Mouse (Mus musculus): ENCODE results near the gene Nelfa.
"Not testable (repeated sequence)": the region's sequence is repeated elsewhere in the genome, so short reads cannot be mapped to it uniquely, and the experiment has no call there.

Nelfa gene

GRCm38 (mm10) chr5:33936120-33936707 lies at the start of gene Nelfa:
TSS of gene Nelfa (minus strand) at chr5:33936413.
- peak; percentile 98 to 99 for DNase-seq

DNA sequence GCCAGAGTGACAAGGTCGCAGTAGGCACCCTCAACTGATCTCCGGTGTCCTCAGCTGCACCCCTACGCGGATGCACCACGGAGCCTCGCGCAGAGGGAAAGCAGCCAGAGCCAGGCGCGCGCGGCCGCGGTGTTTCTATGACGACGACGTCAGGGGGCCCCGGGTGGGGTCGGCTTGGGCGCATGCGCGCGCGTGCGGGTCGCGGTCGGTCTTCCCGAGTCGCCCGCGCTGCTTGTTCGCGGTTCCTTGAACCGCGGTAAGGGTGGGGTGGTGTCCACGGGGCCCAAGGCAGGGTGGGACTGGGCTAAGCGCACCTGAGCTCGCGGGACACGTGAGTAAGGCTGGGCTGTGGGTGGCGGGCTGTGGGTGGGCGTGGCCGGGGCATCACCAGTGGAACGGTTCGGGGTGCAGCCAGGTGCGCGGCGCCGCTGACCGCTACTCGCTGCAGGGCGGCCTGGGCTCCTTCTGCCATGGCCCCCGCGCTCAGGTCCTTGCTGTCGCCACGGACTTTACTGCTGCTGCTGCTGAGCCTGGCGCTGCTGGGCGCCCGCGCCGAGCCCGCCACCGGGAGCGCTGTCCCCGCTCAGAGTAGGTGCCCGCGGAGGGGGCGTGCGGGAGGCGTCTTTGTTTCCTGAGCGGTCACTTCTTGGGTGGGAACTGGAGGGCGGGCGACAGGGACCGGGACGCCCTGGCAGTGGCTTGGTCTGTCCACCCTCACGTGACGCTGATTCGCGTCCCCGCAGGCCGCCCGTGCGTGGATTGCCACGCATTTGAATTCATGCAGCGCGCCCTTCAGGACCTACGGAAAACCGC lies 47.3 kb upstream of the Nelfa start, which contains the start of gene Gm1673:
Gene Gm1673 (plus strand): TSS at position 125 of the 813 bp plus-strand sequence.
- DNase-seq = peak; percentile 91 to 93

DNA sequence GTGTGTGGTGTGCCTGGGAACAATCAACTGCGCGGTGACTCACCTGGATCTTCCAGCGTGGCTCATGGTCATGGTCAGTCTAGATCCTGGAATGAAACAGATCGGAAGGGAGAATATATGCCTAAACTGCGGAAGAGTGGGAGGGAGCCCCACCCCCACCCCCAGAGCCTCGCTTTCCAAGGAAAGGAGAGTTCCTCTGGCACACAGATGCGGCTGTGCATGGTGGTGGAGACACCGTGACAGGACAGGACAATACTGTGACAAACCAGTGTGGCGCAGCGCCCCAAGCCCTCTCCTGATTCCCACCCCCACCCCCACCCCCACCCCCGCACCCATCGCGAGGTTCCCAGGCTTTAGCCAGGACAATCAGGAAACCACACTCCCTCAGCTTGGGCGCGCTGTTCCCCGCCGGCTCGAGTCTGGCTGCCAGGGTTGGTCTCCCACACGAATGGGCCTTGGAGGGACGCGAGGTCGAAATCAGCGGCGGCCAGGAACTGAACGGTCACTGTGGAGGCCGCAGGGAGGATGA lies 46.6 kb upstream of the Nelfa start:
- no peak for DNase-seq

DNA sequence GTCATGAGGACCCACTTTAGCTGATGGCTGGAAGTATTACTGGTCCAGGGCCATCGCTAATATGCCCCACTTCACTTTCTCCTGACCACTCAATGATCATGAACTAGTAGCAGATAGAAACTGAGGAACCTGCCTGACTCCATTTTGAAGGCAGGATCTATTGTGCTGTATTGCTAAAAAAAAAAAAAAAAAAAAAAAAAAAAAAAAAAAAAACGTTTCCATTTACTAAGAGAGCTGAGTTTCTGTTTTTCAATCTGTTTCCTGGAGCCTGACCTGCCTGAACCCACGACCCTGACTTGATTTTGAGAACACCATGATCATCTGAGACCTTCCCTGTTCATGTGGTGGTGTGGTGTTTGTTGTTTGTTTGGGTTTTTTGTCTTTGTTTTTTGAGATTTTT lies 40.1 kb upstream of the Nelfa start:
- DNase-seq = no peak

DNA sequence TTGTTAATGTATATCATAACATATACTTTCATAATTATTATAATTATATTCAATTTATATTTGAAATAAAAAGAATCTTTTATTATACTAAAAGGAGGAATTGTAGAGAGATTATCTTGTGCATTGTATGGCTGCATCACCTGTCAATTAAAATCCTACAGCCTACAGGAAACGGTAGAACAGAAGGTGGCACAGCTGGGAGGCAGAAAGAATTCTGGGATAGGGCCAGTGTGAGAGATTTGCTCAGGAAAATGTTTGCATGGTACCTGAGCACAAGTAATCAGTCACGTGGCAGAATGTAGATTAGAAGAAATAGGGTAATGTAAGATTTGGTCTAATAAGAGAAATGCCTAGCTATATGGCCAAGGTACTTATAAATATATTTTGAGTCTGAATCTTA lies 38.5 kb upstream of the Nelfa start:
- no peak for DNase-seq

GRCm38 (mm10) chr5:33959382-33959781 lies 23.2 kb upstream of the Nelfa start:
- DNase-seq = no peak

DNA sequence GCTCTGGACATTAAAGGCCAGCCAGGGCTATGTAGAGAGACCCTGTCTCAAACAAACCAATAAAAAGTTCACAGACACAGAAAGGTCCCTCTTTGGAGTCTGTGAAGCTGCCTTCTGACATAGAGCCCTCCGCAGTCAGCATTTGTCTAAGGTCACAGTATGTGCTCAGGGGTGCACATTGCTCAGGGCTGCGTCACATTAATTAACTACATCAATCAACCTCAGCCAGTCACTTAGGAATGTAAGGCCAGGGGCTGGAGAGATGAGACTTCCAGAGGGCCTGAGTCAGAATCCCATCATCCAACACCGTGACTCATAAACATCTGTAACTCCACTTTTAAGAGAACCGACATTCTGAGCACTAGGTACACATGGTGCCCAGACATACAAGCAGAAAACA lies 19.7 kb upstream of the Nelfa start:
- DNase-seq = peak in 1 of 2 experiments; percentile 8

DNA sequence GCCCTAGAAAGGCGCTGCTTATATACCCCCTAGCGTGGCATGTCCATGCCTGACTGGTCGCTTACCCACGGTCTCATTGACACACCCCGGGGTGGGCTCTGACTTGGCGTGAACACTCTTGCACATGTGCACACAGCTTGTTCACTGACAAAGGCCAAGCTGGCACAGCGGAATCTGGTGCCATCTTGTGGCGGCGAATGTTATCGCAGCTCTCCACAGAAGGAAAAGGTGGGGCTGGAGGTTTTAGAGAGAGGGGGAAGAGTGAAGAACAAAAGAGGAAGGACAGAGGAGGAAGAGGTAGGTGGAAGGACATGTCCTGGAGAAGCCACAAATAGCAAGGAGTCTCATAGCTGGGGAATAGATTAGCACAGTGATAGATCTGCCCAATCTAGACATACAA lies 18.1 kb upstream of the Nelfa start:
- DNase-seq = peak; percentile 80

DNA sequence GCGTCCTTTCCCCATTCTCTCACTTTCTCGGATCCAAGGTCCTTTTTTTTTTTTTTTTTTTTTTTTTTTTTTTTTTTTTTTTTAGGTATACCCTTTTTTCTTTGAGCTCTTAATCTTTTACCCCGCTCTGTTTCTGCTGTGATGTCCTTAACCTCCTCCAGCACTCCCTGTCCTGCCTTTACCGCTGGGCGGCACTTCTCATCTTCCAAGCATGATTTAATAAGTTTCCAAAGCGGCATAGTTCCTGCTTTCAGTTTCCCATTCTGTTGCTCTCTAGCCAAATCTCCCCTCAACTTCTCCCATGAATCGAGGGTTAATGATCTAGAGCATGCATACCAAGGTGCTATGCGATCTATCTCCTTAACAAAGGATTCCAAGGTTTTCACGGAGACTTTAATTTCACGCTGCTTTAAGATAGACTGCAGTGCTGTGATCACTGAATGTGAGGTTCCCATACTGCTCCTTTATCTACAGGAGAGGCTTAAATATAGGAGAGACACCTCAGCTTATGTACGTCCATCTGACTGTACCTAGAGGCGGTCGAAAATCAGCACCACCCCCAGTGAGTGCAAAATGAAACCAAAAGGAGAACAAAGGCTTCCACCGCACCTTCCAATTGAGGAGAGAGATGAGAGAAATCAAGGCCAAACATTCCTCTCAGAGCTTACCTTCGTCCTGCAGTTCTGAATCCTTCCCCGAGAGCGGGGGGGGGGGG lies 17.4 kb upstream of the Nelfa start:
- DNase-seq = no peak

DNA sequence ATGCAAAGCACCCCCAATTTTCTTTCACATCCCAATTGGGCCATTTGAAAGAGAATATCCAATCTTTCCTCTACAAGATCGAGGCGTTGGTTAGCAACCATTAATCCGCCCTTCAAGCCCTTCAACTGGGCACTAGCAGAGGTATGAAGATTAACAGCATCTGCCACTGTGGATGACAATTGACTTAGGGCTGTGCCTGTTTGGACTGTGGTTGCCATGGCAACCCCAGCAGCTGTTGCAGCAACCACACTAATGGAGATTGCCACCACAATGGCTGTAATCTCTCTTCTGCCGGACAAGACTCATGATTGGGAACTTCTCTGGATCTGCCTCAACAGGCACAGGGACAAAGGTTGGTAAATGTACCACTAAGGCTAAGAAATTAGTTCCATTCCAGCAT lies 12.1 kb upstream of the Nelfa start:
- DNase-seq = no peak

DNA sequence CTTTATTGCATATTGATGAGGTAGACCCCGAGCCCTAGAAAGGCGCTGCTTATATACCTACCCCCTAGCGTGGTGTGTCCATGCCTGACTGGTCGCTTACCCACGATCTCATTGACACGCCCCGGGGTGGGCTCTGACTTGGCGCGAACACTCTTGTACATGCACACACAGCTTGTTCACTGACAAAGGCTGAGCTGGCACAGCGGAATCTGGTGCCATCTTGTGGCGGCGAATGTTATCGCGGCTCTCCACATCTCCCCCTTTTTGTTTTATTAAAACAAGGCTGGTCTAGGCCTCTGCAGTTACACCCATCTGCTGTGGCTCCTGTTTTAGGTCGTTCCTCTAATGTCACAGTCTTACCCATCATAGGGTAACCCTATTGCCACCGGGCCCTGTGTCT lies 10.8 kb upstream of the Nelfa start:
- DNase-seq = not testable (repeated sequence)

DNA sequence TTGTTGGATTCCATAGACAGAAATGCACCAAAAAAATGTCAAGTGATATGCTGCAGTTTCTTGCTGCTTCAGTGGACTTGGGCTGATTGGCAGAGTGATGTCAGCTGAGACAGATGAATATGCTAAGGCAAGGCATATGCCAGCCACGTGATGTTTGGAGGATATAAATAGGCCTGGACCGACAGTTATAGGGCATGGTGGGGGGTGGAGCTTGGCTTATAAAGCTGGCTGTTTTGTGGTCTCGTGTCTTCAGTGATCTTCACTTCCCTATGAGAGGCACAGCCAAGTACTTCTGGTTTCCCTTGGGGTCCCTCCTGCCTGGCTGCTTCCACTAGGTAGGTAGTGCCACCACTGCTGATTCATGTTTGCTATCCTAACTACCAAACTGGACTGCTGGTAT lies 2.2 kb upstream of the Nelfa start:
- no peak for DNase-seq

DNA sequence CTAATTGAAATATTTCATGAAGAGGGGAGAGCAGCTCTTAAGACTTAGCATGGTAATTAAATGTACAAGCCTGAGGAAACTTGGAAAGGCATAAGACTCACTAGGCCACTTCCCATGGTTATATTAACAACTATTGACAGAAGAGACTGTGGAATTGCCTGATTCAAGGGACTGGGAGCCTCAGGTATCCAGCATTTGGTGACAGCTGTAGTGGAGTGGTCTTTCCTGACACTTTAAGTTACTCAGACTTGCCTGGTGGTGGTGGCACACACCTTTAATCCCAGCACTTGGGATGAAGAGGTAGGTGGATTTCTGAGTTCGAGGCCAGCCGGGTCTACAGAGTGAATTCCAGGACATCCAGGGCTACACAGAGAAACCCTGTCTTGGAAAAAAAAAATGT lies 1.0 kb upstream of the Nelfa start:
- no peak for DNase-seq

GRCm38 (mm10) chr5:33935700-33936111 lies 507 bp downstream of the Nelfa start:
- peak in 1 of 2 experiments; percentile 82 for DNase-seq

GRCm38 (mm10) chr5:33934877-33935276 lies 1.3 kb downstream of the Nelfa start:
- no peak for DNase-seq

GRCm38 (mm10) chr5:33934081-33934480 lies 2.1 kb downstream of the Nelfa start:
- no peak for DNase-seq

DNA sequence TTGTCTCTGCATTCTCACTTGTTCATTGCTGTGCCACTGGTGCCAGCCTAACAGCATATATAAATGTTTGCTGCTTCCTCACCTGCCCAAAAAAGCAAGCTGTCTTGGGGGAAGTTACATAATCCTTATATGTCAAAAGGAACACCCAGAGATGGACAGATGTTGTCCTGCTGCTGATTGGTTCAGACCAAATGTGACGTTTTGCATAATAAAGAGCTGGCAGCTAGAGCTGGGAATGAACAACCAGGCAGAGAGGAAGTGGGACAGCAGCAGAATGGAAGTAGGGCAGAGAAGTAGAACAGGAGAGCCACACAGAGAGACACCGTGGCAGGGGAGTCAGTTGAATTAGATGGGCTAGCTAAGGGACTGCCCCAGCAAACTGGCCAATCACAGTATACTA lies 3.8 kb downstream of the Nelfa start:
- DNase-seq = no peak

GRCm38 (mm10) chr5:33926170-33926569 lies 10.0 kb downstream of the Nelfa start:
- no peak for DNase-seq

DNA sequence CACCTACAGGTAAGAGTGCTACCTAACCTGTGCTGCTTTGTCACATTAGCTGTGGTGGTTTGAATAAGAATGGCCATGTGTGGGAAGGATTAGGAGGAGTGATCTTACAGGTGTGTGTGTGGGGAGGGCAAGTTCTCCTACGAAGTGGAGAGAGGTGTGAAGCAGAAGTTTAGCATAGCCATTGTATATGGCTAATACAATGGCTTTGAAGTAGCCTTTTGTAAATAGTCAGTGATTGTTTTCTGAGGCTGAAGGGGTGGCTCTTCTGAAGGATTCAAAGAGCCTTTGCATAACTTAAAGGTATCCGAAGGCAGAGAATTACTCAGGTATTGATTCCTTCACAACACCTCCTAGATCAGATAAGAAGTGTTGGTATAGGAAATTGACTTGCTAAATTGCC lies 13.6 kb downstream of the Nelfa start:
- DNase-seq = no peak

GRCm38 (mm10) chr5:33921486-33922235 lies 14.6 kb downstream of the Nelfa start:
- DNase-seq = no peak

DNA sequence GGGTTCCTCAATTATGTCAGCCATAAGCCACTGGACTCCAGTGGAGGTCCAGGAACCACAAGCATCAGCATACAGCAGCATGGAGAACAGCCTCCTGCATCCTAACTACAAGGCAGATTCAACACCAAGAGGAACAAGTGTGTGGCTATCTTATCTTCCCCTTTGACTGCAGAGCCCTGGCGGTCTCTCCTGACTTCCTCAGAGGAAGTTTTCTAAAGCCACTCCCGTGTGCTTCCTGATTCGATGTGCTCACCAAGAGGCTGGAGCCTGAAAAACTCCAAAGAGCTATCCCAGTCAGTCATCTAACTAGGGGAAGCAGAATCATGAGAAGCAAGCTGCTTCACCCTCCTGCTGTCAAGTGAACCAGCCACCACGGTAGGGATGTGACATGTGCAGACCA lies 15.3 kb downstream of the Nelfa start:
- DNase-seq = no peak

DNA sequence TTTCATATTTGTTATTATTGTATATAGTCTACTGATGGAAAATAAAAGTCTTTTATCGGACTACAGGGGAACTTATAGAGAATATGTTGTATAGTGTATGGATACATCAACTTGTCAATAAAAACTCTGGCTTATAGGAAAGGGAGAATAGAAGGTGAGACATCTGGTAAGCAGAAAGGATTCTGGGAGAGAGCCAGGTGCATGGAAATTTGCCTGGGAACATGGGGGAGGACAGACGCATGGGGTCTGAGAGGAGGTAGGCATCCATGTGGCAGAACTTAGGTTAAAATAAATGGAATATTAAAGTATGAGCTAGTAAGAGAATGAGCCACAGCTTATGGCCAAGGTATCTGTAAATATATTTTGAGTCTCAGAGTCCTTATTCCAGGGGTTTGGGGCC lies 16.2 kb downstream of the Nelfa start:
- no peak for DNase-seq

- DNase-seq = no peak
Measured at GRCm38 (mm10) chr5:33919466-33919865, 16.7 kb downstream of the Nelfa start.
